Mouse (Mus musculus): ENCODE results near the gene Exosc5. TPM values are rescaled to one million over a fixed set of nuclear protein-coding genes. Genes with fewer than 3 reads are reported as not detected.

Exosc5 gene
- polyA plus RNA-seq, 1 experiment from 2014 or later = 64.7 TPM

GRCm38 (mm10) chr7:25670096-25670495, 11.1 kb downstream of the Exosc5 start:
- Histone ChIP-seq H3K4me1 (peaks cover 12% of the 10 kb centered on the region), H3K4me3 (no peak overlapping the region), H3K27me3 (peaks cover 22% of the 10 kb centered on the region), H3K4me2 (no peak overlapping the region), H3K27ac (no peak overlapping the region), H3K9me3 (no peaks in the 10 kb centered on the region), H3K36me3 (peaks cover 39% of the 10 kb centered on the region), H3K9ac (no peak overlapping the region)
- no peak for ATAC-seq (ENCODE audit: insufficient number of reproducible peaks, low FRiP score, low TSS enrichment, low read depth)
- 91% methylated on average over 4 of the region's 4 CpGs for WGBS

GRCm38 (mm10) chr7:25671686-25672085, 12.7 kb downstream of the Exosc5 start:
- peaks cover 23% of the 10 kb centered on the region for H3K4me1 ChIP-seq
- WGBS = 51% methylated on average over 2 of the region's 2 CpGs
- H3K27ac ChIP-seq = no peak overlapping the region
- ATAC-seq (ENCODE audit: insufficient number of reproducible peaks, low FRiP score, low TSS enrichment, low read depth) = no peak
- H3K9ac ChIP-seq = no peak overlapping the region
- H3K36me3 ChIP-seq = peaks cover 24% of the 10 kb centered on the region
- H3K27me3 ChIP-seq = peaks cover 28% of the 10 kb centered on the region
- H3K4me3 ChIP-seq = no peak overlapping the region
- no peaks in the 10 kb centered on the region for H3K9me3 ChIP-seq
- no peak overlapping the region for H3K4me2 ChIP-seq

GRCm38 (mm10) chr7:25672442-25672841, 13.5 kb downstream of the Exosc5 start:
- Histone ChIP-seq H3K4me3 (no peak overlapping the region), H3K9me3 (no peaks in the 10 kb centered on the region), H3K36me3 (peaks cover 17% of the 10 kb centered on the region), H3K9ac (no peak overlapping the region), H3K4me1 (peaks cover 26% of the 10 kb centered on the region), H3K4me2 (no peak overlapping the region), H3K27me3 (peaks cover 28% of the 10 kb centered on the region), H3K27ac (no peak overlapping the region)
- WGBS = 50% methylated on average over 4 of the region's 4 CpGs
- ATAC-seq (ENCODE audit: insufficient number of reproducible peaks, low FRiP score, low TSS enrichment, low read depth) = no peak

GRCm38 (mm10) chr7:25674297-25674696, 15.3 kb downstream of the Exosc5 start:
- H3K36me3 ChIP-seq = no peaks in the 10 kb centered on the region
- H3K27ac ChIP-seq = no peak overlapping the region
- peak overlapping the region; percentile 37 for H3K4me3 ChIP-seq
- peak overlapping the region; percentile 62 for H3K4me2 ChIP-seq
- H3K9me3 ChIP-seq = no peaks in the 10 kb centered on the region
- WGBS = 19% methylated on average over 9 of the region's 9 CpGs
- no peak overlapping the region for H3K9ac ChIP-seq
- peaks cover 26% of the 10 kb centered on the region for H3K4me1 ChIP-seq
- H3K27me3 ChIP-seq = peaks cover 28% of the 10 kb centered on the region
- no peak for ATAC-seq (ENCODE audit: insufficient number of reproducible peaks, low FRiP score, low TSS enrichment, low read depth)

- H3K4me2 ChIP-seq = peak within 1 kb of the TSS; percentile 62
- H3K4me1 ChIP-seq = peaks cover 26% of the 10 kb centered on the region
- H3K27ac ChIP-seq = no peak within 1 kb of the TSS
- peak within 1 kb of the TSS; percentile 37 for H3K4me3 ChIP-seq
- H3K9ac ChIP-seq = no peak within 1 kb of the TSS
- no peaks in the 10 kb centered on the region for H3K36me3 ChIP-seq
- 1% methylated on average over 29 of the region's 29 CpGs for WGBS
- no peaks in the 10 kb centered on the region for H3K9me3 ChIP-seq
- ATAC-seq (ENCODE audit: insufficient number of reproducible peaks, low FRiP score, low TSS enrichment, low read depth) = no peak
- peaks cover 28% of the 10 kb centered on the region for H3K27me3 ChIP-seq
Measured at GRCm38 (mm10) chr7:25674719-25675300, 15.8 kb downstream of the Exosc5 start, which contains the start of gene Tmem91. Gene Tmem91, minus strand, starts transcription at chr7:25675166.

- Histone ChIP-seq H3K9ac (no peak overlapping the region), H3K36me3 (no peaks in the 10 kb centered on the region), H3K27me3 (peaks cover 28% of the 10 kb centered on the region), H3K27ac (no peak overlapping the region), H3K4me2 (peak overlapping the region; percentile 62; the same call in 1 of the 2 replicates), H3K4me1 (peaks cover 31% of the 10 kb centered on the region), H3K9me3 (no peaks in the 10 kb centered on the region), H3K4me3 (no peak overlapping the region)
- WGBS = 41% methylated on average over 6 of the region's 6 CpGs
- no peak for ATAC-seq (ENCODE audit: insufficient number of reproducible peaks, low FRiP score, low TSS enrichment, low read depth)
Measured at GRCm38 (mm10) chr7:25675405-25675804, 16.4 kb downstream of the Exosc5 start.

GRCm38 (mm10) chr7:25676085-25676781, 17.3 kb downstream of the Exosc5 start:
- Histone ChIP-seq H3K4me3 (no peak overlapping the region), H3K27me3 (peaks cover 28% of the 10 kb centered on the region), H3K9ac (no peak overlapping the region), H3K36me3 (no peaks in the 10 kb centered on the region), H3K4me1 (peaks cover 33% of the 10 kb centered on the region), H3K27ac (no peak overlapping the region), H3K4me2 (0 out of 2 replicates have a peak overlapping the region, but pooled peaks have one; percentile 4), H3K9me3 (no peaks in the 10 kb centered on the region)
- ATAC-seq (ENCODE audit: insufficient number of reproducible peaks, low FRiP score, low TSS enrichment, low read depth) = no peak
- WGBS = 40% methylated on average over 15 of the region's 15 CpGs

GRCm38 (mm10) chr7:25677013-25677412, 18.0 kb downstream of the Exosc5 start:
- H3K27me3 ChIP-seq = peaks cover 28% of the 10 kb centered on the region
- 89% methylated on average over 7 of the region's 7 CpGs for WGBS
- H3K9ac ChIP-seq = no peak overlapping the region
- no peak overlapping the region for H3K27ac ChIP-seq
- no peaks in the 10 kb centered on the region for H3K36me3 ChIP-seq
- H3K4me2 ChIP-seq = no peak overlapping the region
- no peak overlapping the region for H3K4me3 ChIP-seq
- H3K9me3 ChIP-seq = no peaks in the 10 kb centered on the region
- H3K4me1 ChIP-seq = peaks cover 41% of the 10 kb centered on the region
- ATAC-seq (ENCODE audit: insufficient number of reproducible peaks, low FRiP score, low TSS enrichment, low read depth) = no peak

GRCm38 (mm10) chr7:25679971-25680370, 21.0 kb downstream of the Exosc5 start:
- no peak overlapping the region for H3K9ac ChIP-seq
- no peaks in the 10 kb centered on the region for H3K36me3 ChIP-seq
- WGBS = 6% methylated on average over 6 of the region's 6 CpGs
- peak overlapping the region; percentile 72 for H3K4me3 ChIP-seq
- peaks cover 8% of the 10 kb centered on the region for H3K27me3 ChIP-seq
- no peaks in the 10 kb centered on the region for H3K9me3 ChIP-seq
- no peak for ATAC-seq (ENCODE audit: insufficient number of reproducible peaks, low FRiP score, low TSS enrichment, low read depth)
- peak overlapping the region; percentile 65 for H3K4me2 ChIP-seq
- H3K27ac ChIP-seq = peak overlapping the region; percentile 97
- H3K4me1 ChIP-seq = peaks cover 34% of the 10 kb centered on the region

- Histone ChIP-seq H3K4me3 (peak within 1 kb of the TSS; percentile 72), H3K9ac (peak within 1 kb of the TSS; percentile 52; the same call in 1 of the 2 replicates), H3K4me1 (peaks cover 28% of the 10 kb centered on the region), H3K27me3 (peaks cover 1% of the 10 kb centered on the region; the same call in 1 of the 2 replicates), H3K27ac (peak within 1 kb of the TSS; percentile 97), H3K36me3 (no peaks in the 10 kb centered on the region), H3K9me3 (no peaks in the 10 kb centered on the region), H3K4me2 (peak within 1 kb of the TSS; percentile 65)
- peak; percentile 93 for ATAC-seq (ENCODE audit: insufficient number of reproducible peaks, low FRiP score, low TSS enrichment, low read depth)
- under 1% methylated on average over 46 of the region's 46 CpGs for WGBS
Measured at GRCm38 (mm10) chr7:25680514-25681258, 21.7 kb downstream of the Exosc5 start, which contains the start of gene B9d2. Gene B9d2, plus strand, starts transcription at chr7:25680780.

- ATAC-seq (ENCODE audit: insufficient number of reproducible peaks, low FRiP score, low TSS enrichment, low read depth) = no peak
- 58% methylated on average over 15 of the region's 15 CpGs for WGBS
Measured at GRCm38 (mm10) chr7:25681341-25682231, 22.6 kb downstream of the Exosc5 start.

More at GRCm38 (mm10) chr7:25681341-25682231, 22.6 kb downstream of the Exosc5 start:
- Histone ChIP-seq H3K4me3 (peak overlapping the region; percentile 72), H3K27me3 (peaks cover 8% of the 10 kb centered on the region), H3K27ac (peak overlapping the region; percentile 97), H3K9ac (no peak overlapping the region), H3K4me2 (peak overlapping the region; percentile 65), H3K4me1 (peaks cover 30% of the 10 kb centered on the region), H3K9me3 (no peaks in the 10 kb centered on the region), H3K36me3 (no peaks in the 10 kb centered on the region; the same call in 1 of the 2 replicates)
